Mouse (Mus musculus): Measurements from ENCODE around the gene Atf7.

Gene Atf7

GRCm38 (mm10) chr15:102546677-102547427 lies 78.4 kb downstream of the Atf7 start:
- DNase-seq, result peak; percentile 80

GRCm38 (mm10) chr15:102546246-102546645 lies 79.0 kb downstream of the Atf7 start:
- no peak for DNase-seq

GRCm38 (mm10) chr15:102544801-102545200 lies 80.5 kb downstream of the Atf7 start:
- no peak for DNase-seq

- no peak for DNase-seq
Observed at GRCm38 (mm10) chr15:102533926-102534325, 91.3 kb downstream of the Atf7 start.

- DNase-seq, result no peak
Observed at GRCm38 (mm10) chr15:102532106-102532900, 93.0 kb downstream of the Atf7 start.

GRCm38 (mm10) chr15:102531586-102531985 lies 93.7 kb downstream of the Atf7 start:
- DNase-seq, result no peak

GRCm38 (mm10) chr15:102530566-102530965 lies 94.7 kb downstream of the Atf7 start:
- no peak for DNase-seq

- DNase-seq, result no peak
Observed at GRCm38 (mm10) chr15:102528396-102528795, 96.9 kb downstream of the Atf7 start.

GRCm38 (mm10) chr15:102527936-102528335 lies 97.3 kb downstream of the Atf7 start:
- DNase-seq, result no peak

- no peak for DNase-seq
Observed at GRCm38 (mm10) chr15:102526111-102527002, 98.9 kb downstream of the Atf7 start.

- peak; percentile 84 for DNase-seq
Observed at GRCm38 (mm10) chr15:102524892-102525485, 100.3 kb downstream of the Atf7 start, which contains the start of gene Npff. Npff (minus strand) TSS chr15:102524942.

- DNase-seq, result no peak
Observed at GRCm38 (mm10) chr15:102521480-102521879, 103.8 kb downstream of the Atf7 start.

- DNase-seq, result no peak
Observed at GRCm38 (mm10) chr15:102520416-102520815, 104.8 kb downstream of the Atf7 start.

GRCm38 (mm10) chr15:102519211-102520141 lies 105.8 kb downstream of the Atf7 start:
- no peak for DNase-seq

GRCm38 (mm10) chr15:102518859-102519201 lies 106.4 kb downstream of the Atf7 start:
- DNase-seq, result no peak

- DNase-seq, result peak; percentile 100
Observed at GRCm38 (mm10) chr15:102517976-102518858, 107.0 kb downstream of the Atf7 start, which contains the start of gene Tarbp2. Tarbp2 (plus strand) TSS chr15:102518192.

- DNase-seq, result no peak
Observed at GRCm38 (mm10) chr15:102517631-102517975, 107.7 kb downstream of the Atf7 start.

GRCm38 (mm10) chr15:102516728-102517404 lies 108.4 kb downstream of the Atf7 start, which contains the start of gene Map3k12:
Map3k12 (minus strand) TSS chr15:102517064.
- peak; percentile 63 for DNase-seq

- no peak for DNase-seq
Observed at GRCm38 (mm10) chr15:102516293-102516692, 109.0 kb downstream of the Atf7 start.

- no peak for DNase-seq
Observed at GRCm38 (mm10) chr15:102515791-102516190, 109.5 kb downstream of the Atf7 start.
